Mouse (Mus musculus) kidney, embryonic 16.5 days (tissue): ENCODE measurements around the gene Olfr1509. TPM values are rescaled to one million over a fixed set of nuclear protein-coding genes. Genes with fewer than 3 reads are reported as not detected.

Experiments
- polyA plus RNA-seq: library from polyadenylated mRNA; unstranded; fragments of >200 nt; fragmentation: Nextera tagmentation; extraction: Ambion mirVana; gene quantifications from 2 replicates; pipeline ENCODE4 v1.2.1, GENCODE M21; 2015

The Olfr1509 gene
- polyA plus RNA-seq, 1 experiment from 2014 or later = not detected

Other genes starting within 250 kb of the Olfr1509 start
- gene Supt16, start 245.6 kb upstream of the Olfr1509 start, polyA plus RNA-seq = 51.1 and 60.0 TPM in 2 replicates
- 27.5 and 34.9 TPM in 2 replicates for gene Chd8, start 185.2 kb upstream of the Olfr1509 start, polyA plus RNA-seq
- 43.6 and 46.2 TPM in 2 replicates for gene Tox4, start 163.8 kb upstream of the Olfr1509 start, polyA plus RNA-seq
- 23.3 and 24.4 TPM in 2 replicates for gene Rab2b, start 163.4 kb upstream of the Olfr1509 start, polyA plus RNA-seq
- 51.7 and 57.0 TPM in 2 replicates for gene Mettl3, start 137.9 kb upstream of the Olfr1509 start, polyA plus RNA-seq
- gene Sall2, start 114.2 kb upstream of the Olfr1509 start, polyA plus RNA-seq = 39.1 and 46.0 TPM in 2 replicates
- gene Olfr1513, start 86.6 kb upstream of the Olfr1509 start, polyA plus RNA-seq = not detected in 2 replicates
- gene Olfr1512, start 63.8 kb upstream of the Olfr1509 start, polyA plus RNA-seq = not detected in 2 replicates
- not detected in 2 replicates for gene Olfr1511, start 45.6 kb upstream of the Olfr1509 start, polyA plus RNA-seq
- gene Olfr1510, start 28.6 kb upstream of the Olfr1509 start, polyA plus RNA-seq = not detected in 2 replicates
- gene Olfr1508, start 24.5 kb downstream of the Olfr1509 start, polyA plus RNA-seq = not detected in 2 replicates
- not detected in 2 replicates for gene Olfr1507, start 52.8 kb downstream of the Olfr1509 start, polyA plus RNA-seq